ENCODE assay signal across 7 mouse cellular contexts in the genomic region with DNA sequence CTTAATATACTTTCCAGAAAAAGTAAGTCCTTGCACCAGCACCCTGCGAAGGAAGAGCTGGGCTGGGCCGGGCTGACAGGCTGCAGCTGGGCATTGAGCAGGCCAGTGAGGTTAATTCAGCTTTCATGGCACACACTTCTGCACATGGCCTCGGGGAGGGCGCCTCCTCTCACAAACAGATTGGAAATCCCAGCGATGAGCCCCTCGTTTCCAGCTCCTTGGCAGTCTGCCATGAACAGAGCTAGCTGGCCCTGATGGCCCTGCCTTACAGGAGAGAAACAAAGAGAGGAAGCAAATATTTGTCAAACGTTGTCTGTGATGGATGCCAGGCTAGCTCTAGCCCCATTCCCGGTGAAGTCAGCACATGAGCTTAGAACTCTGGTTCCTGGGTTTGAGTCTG.
DNase-seq lines count a peak whose midpoint lies in the region; ATAC-seq and TF ChIP-seq lines count a peak whose summit lies in the region.

No protein-coding gene starts in this region.

- WGBS in liver, postnatal 0 days (ENCODE audit: insufficient replicate concordance) = 29% methylated on average over 8 of the region's 8 CpGs
- 70% methylated on average over 8 of the region's 8 CpGs for WGBS in embryonic facial prominence, embryonic 10.5 days
- 23% methylated on average over 8 of the region's 8 CpGs for WGBS in hindbrain, embryonic 13.5 days
- 11% methylated on average over 8 of the region's 8 CpGs for WGBS in lung, postnatal 0 days
- 8% methylated on average over 8 of the region's 8 CpGs for WGBS in stomach, embryonic 15.5 days

- H3K9me3 ChIP-seq in liver, postnatal 0 days (ENCODE audit: low read length) = no peaks in the 10 kb centered on the region
- no peaks in the 10 kb centered on the region for H3K9me3 ChIP-seq in embryonic facial prominence, embryonic 10.5 days
- H3K9me3 ChIP-seq in hindbrain, embryonic 13.5 days = no peaks in the 10 kb centered on the region
- H3K9me3 ChIP-seq in lung, postnatal 0 days (ENCODE audit: low read length) = no peaks in the 10 kb centered on the region
- H3K9me3 ChIP-seq in stomach, embryonic 15.5 days = no peaks in the 10 kb centered on the region

- peak; percentile 47 for DNase-seq in liver
- DNase-seq in liver, postnatal 0 days = no peak
- DNase-seq in embryonic facial prominence, embryonic 10.5 days (ENCODE audit: low spot score) = peak; percentile 29
- peak; percentile 68 for DNase-seq in lung, postnatal 0 days (ENCODE audit: low spot score)

- TF ChIP-seq EP300 in liver, postnatal 0 days (IDR thresholded peaks at IDR 0.05; ENCODE audit: low read depth) = no peak
- TF ChIP-seq EP300 in lung, postnatal 0 days (IDR thresholded peaks at IDR 0.05) = 0 out of 2 replicates have a peak, but pooled peaks have one; percentile 20

- no peak overlapping the region for H3K4me3 ChIP-seq in liver, postnatal 0 days (ENCODE audit: low read depth, low read length)
- H3K4me3 ChIP-seq in embryonic facial prominence, embryonic 10.5 days = no peak overlapping the region
- H3K4me3 ChIP-seq in hindbrain, embryonic 13.5 days = no peak overlapping the region
- no peak overlapping the region for H3K4me3 ChIP-seq in lung, postnatal 0 days (ENCODE audit: low read depth, low read length)
- H3K4me3 ChIP-seq in stomach, embryonic 15.5 days (replicated peaks) = no peak overlapping the region

- no peaks in the 10 kb centered on the region for H3K36me3 ChIP-seq in liver, postnatal 0 days (replicated peaks; ENCODE audit: insufficient read depth, low read length)
- H3K36me3 ChIP-seq in embryonic facial prominence, embryonic 10.5 days (replicated peaks) = no peaks in the 10 kb centered on the region
- peaks cover 13% of the 10 kb centered on the region for H3K36me3 ChIP-seq in hindbrain, embryonic 13.5 days
- no peaks in the 10 kb centered on the region for H3K36me3 ChIP-seq in lung, postnatal 0 days (ENCODE audit: insufficient read depth, low read length)
- no peaks in the 10 kb centered on the region for H3K36me3 ChIP-seq in stomach, embryonic 15.5 days

- no peak for TF ChIP-seq CTCF in liver, postnatal 0 days (IDR thresholded peaks at IDR 0.05; ENCODE audit: low read depth)
- peak; percentile 45 for TF ChIP-seq CTCF in lung, postnatal 0 days (IDR thresholded peaks at IDR 0.05)

- no peaks in the 10 kb centered on the region for H3K4me1 ChIP-seq in liver, postnatal 0 days (ENCODE audit: insufficient read depth)
- H3K4me1 ChIP-seq in embryonic facial prominence, embryonic 10.5 days = peaks cover 7% of the 10 kb centered on the region
- peaks cover 41% of the 10 kb centered on the region for H3K4me1 ChIP-seq in hindbrain, embryonic 13.5 days (replicated peaks)
- no peaks in the 10 kb centered on the region for H3K4me1 ChIP-seq in lung, postnatal 0 days (ENCODE audit: insufficient read depth, low read depth, low read length)
- peaks cover 11% of the 10 kb centered on the region for H3K4me1 ChIP-seq in stomach, embryonic 15.5 days

- H3K4me2 ChIP-seq in liver, postnatal 0 days (ENCODE audit: low read depth, low read length) = no peak overlapping the region
- H3K4me2 ChIP-seq in hindbrain, embryonic 13.5 days = no peak overlapping the region
- H3K4me2 ChIP-seq in lung, postnatal 0 days (replicated peaks; ENCODE audit: low read depth, low read length) = no peak overlapping the region
- H3K4me2 ChIP-seq in stomach, embryonic 15.5 days = no peak overlapping the region

- no peak for ATAC-seq in liver, postnatal 0 days
- peak; percentile 84 for ATAC-seq in hindbrain, embryonic 13.5 days (ENCODE audit: low FRiP score)
- peak; percentile 78 for ATAC-seq in lung, postnatal 0 days
- ATAC-seq in stomach, embryonic 15.5 days (ENCODE audit: insufficient read depth, low FRiP score, low read depth) = peak; percentile 56; the same call in 1 of the 2 replicates
- ATAC-seq in megakaryocyte progenitor cell, adult 5-6 weeks (replicated peaks; ENCODE audit: poor library complexity) = no peak

- no peak overlapping the region for H3K27ac ChIP-seq in liver, postnatal 0 days (ENCODE audit: low read depth)
- no peak overlapping the region for H3K27ac ChIP-seq in embryonic facial prominence, embryonic 10.5 days (replicated peaks)
- peak overlapping the region; percentile 91 for H3K27ac ChIP-seq in hindbrain, embryonic 13.5 days
- H3K27ac ChIP-seq in lung, postnatal 0 days (ENCODE audit: low read length) = no peak overlapping the region
- H3K27ac ChIP-seq in stomach, embryonic 15.5 days = no peak overlapping the region

- H3K9ac ChIP-seq in liver, postnatal 0 days (replicated peaks) = no peak overlapping the region
- 0 out of 2 replicates have a peak overlapping the region, but pooled peaks have one; percentile 31 for H3K9ac ChIP-seq in hindbrain, embryonic 13.5 days
- H3K9ac ChIP-seq in lung, postnatal 0 days (replicated peaks; ENCODE audit: low read depth) = no peak overlapping the region
- no peak overlapping the region for H3K9ac ChIP-seq in stomach, embryonic 15.5 days

- no peaks in the 10 kb centered on the region for H3K27me3 ChIP-seq in liver, postnatal 0 days (ENCODE audit: insufficient read depth, low read length)
- no peaks in the 10 kb centered on the region for H3K27me3 ChIP-seq in embryonic facial prominence, embryonic 10.5 days (replicated peaks; ENCODE audit: low read depth, poor library complexity, severe bottlenecking)
- no peaks in the 10 kb centered on the region for H3K27me3 ChIP-seq in hindbrain, embryonic 13.5 days
- H3K27me3 ChIP-seq in lung, postnatal 0 days (replicated peaks; ENCODE audit: insufficient read depth, low read length) = no peaks in the 10 kb centered on the region
- H3K27me3 ChIP-seq in stomach, embryonic 15.5 days (replicated peaks) = no peaks in the 10 kb centered on the region

Comparison
In these comparisons a context has a peak if more than half of its experiments do, and no peak if none do; other contexts are left out.
1. ATAC-seq: peak in hindbrain, embryonic 13.5 days (single experiment), lung, postnatal 0 days (single experiment) and stomach, embryonic 15.5 days (single experiment); none in liver, postnatal 0 days (single experiment) and megakaryocyte progenitor cell, adult 5-6 weeks (single experiment).